Mouse (Mus musculus) hindbrain, embryonic 11.5 days (tissue): ENCODE measurements around the gene Ncoa7. TPM values are rescaled to one million over a fixed set of nuclear protein-coding genes. Genes with fewer than 3 reads are reported as not detected.

ENCODE experiments used
- ATAC-seq: fragments of 200-750 bp; cut with Nextera tagmentation; 2 replicates; pipeline ENCODE4 v1.8.0; 2017; ENCODE audit warnings: mild to moderate bottlenecking, moderate TSS enrichment, moderate library complexity; ENCODE audit not compliant: low FRiP score
- DNase-seq: peaks from one replicate; pipeline ENCODE4 v3.0.0-alpha.2; 2015; ENCODE audit warnings: low spot score
- H3K27ac ChIP-seq: fragments of 300-500 bp; sonication (generic); 2 replicates; pipeline ENCODE4 v1.5.1; 2014; ENCODE audit warnings: mild to moderate bottlenecking, low read depth, low read length
- H3K27me3 ChIP-seq: fragments of 300-500 bp; sonication (generic); 2 replicates; pipeline ENCODE4 v1.6.1; 2014; ENCODE audit warnings: mild to moderate bottlenecking, low read length, moderate library complexity, mixed read lengths; ENCODE audit not compliant: control insufficient read depth, insufficient read depth
- H3K36me3 ChIP-seq: fragments of 300-500 bp; sonication (generic); 2 replicates; pipeline ENCODE4 v1.6.1; 2014; ENCODE audit warnings: mild to moderate bottlenecking, low read length, moderate library complexity, mixed read lengths; ENCODE audit not compliant: control insufficient read depth, insufficient read depth
- H3K4me1 ChIP-seq: fragments of 300-500 bp; sonication (generic); replicated peaks from 2 replicates; pipeline ENCODE4 v1.6.1; 2014; ENCODE audit warnings: low read length, mixed read lengths; ENCODE audit not compliant: control insufficient read depth, insufficient read depth
- H3K4me2 ChIP-seq: fragments of 300-500 bp; sonication (generic); replicated peaks from 2 replicates; pipeline ENCODE4 v1.6.1; 2014; ENCODE audit warnings: mild to moderate bottlenecking, low read depth, low read length
- H3K4me3 ChIP-seq: fragments of 300-500 bp; sonication (generic); 2 replicates; pipeline ENCODE4 v1.5.1; 2014; ENCODE audit warnings: low read depth, low read length
- H3K9ac ChIP-seq: fragments of 300-500 bp; sonication (generic); 2 replicates; pipeline ENCODE4 v1.6.1; 2014; ENCODE audit warnings: low read depth, low read length
- H3K9me3 ChIP-seq: fragments of 300-500 bp; sonication (generic); 2 replicates; pipeline ENCODE4 v1.6.1; 2016; ENCODE audit warnings: low read length; ENCODE audit not compliant: control insufficient read depth
- WGBS: fragments of 180-500 bp; shearing (Covaris S2); extraction: QIAGEN DNeasy Blood & Tissue Kit; methylation state at CpG from one replicate; pipeline ENCODE4 v1.1.7; 2014; 5-methylcytosine and 5-hydroxymethylcytosine counted together
- polyA plus RNA-seq: library from polyadenylated mRNA; unstranded; fragments of >200 nt; fragmentation: Nextera tagmentation; extraction: Ambion mirVana; gene quantifications from 2 replicates; pipeline ENCODE4 v1.2.1, GENCODE M21; 2014

The Ncoa7 gene
- polyA plus RNA-seq, result 9.3 and 9.7 TPM in 2 replicates

- ATAC-seq, result peak; percentile 94
- H3K4me1 ChIP-seq, result no peaks in the 10 kb centered on the region
- WGBS, result under 1% methylated on average over 73 of the region's 89 CpGs
These were observed at the start of gene Ncoa7 for GRCm38 (mm10) chr10:30802681-30803586. TSS of gene Ncoa7 (minus strand) at chr10:30803326.

GRCm38 (mm10) chr10:30845101-30845825 lies 42.1 kb upstream of the Ncoa7 start:
- H3K36me3 ChIP-seq, result no peaks in the 10 kb centered on the region
- no peak overlapping the region for H3K9ac ChIP-seq
- DNase-seq (peak; percentile 18), ATAC-seq (no peak)
- no peaks in the 10 kb centered on the region for H3K9me3 ChIP-seq
- H3K4me2 ChIP-seq, result no peak overlapping the region
- no peak overlapping the region for H3K4me3 ChIP-seq
- no peaks in the 10 kb centered on the region; the same call in 1 of the 2 replicates for H3K4me1 ChIP-seq
- no peak overlapping the region for H3K27ac ChIP-seq
- WGBS, result 13% methylated on average over 13 of the region's 13 CpGs
- H3K27me3 ChIP-seq, result peaks cover 16% of the 10 kb centered on the region

More at GRCm38 (mm10) chr10:30802681-30803586, at the start of gene Ncoa7:
- Histone ChIP-seq H3K36me3 (no peaks in the 10 kb centered on the region), H3K4me2 (peak within 1 kb of the TSS; percentile 58), H3K27ac (peak within 1 kb of the TSS; percentile 94), H3K4me3 (peak within 1 kb of the TSS; percentile 76), H3K27me3 (no peaks in the 10 kb centered on the region), H3K9me3 (no peaks in the 10 kb centered on the region), H3K9ac (peak within 1 kb of the TSS; percentile 87)
- peak; percentile 82 for DNase-seq

GRCm38 (mm10) chr10:30844191-30845010 lies 41.3 kb upstream of the Ncoa7 start:
- ATAC-seq, result peak; percentile 17
- no peak overlapping the region for H3K27ac ChIP-seq
- H3K27me3 ChIP-seq, result peaks cover 16% of the 10 kb centered on the region

GRCm38 (mm10) chr10:30843438-30844190 lies 40.5 kb upstream of the Ncoa7 start:
- Histone ChIP-seq H3K4me2 (peak overlapping the region; percentile 88), H3K4me3 (peak overlapping the region; percentile 61), H3K4me1 (no peaks in the 10 kb centered on the region; the same call in 1 of the 2 replicates), H3K27ac (no peak overlapping the region), H3K9ac (no peak overlapping the region), H3K36me3 (no peaks in the 10 kb centered on the region), H3K9me3 (no peaks in the 10 kb centered on the region), H3K27me3 (peaks cover 16% of the 10 kb centered on the region)
- ATAC-seq, result peak; percentile 36; the same call in 1 of the 2 replicates
- under 1% methylated on average over 21 of the region's 21 CpGs for WGBS
- peak; percentile 45 for DNase-seq

More at GRCm38 (mm10) chr10:30844191-30845010, 41.3 kb upstream of the Ncoa7 start:
- WGBS, result 1% methylated on average over 30 of the region's 30 CpGs
- H3K4me2 ChIP-seq, result peak overlapping the region; percentile 88
- peak; percentile 68 for DNase-seq
- no peaks in the 10 kb centered on the region; the same call in 1 of the 2 replicates for H3K4me1 ChIP-seq
- peak overlapping the region; percentile 61 for H3K4me3 ChIP-seq
- no peak overlapping the region for H3K9ac ChIP-seq
- H3K36me3 ChIP-seq, result no peaks in the 10 kb centered on the region
- H3K9me3 ChIP-seq, result no peaks in the 10 kb centered on the region

GRCm38 (mm10) chr10:30842643-30843437 lies 39.7 kb upstream of the Ncoa7 start, which contains the start of gene Hey2:
TSS of gene Hey2 (minus strand) at chr10:30842801.
- 0 out of 2 replicates have a peak within 1 kb of the TSS, but pooled peaks have one; percentile 7 for H3K27ac ChIP-seq
- peaks cover 16% of the 10 kb centered on the region for H3K27me3 ChIP-seq
- DNase-seq, result peak; percentile 99
- H3K9me3 ChIP-seq, result no peaks in the 10 kb centered on the region
- H3K4me1 ChIP-seq, result no peaks in the 10 kb centered on the region; the same call in 1 of the 2 replicates
- peak within 1 kb of the TSS; percentile 61 for H3K4me3 ChIP-seq
- H3K36me3 ChIP-seq, result no peaks in the 10 kb centered on the region
- H3K4me2 ChIP-seq, result peak within 1 kb of the TSS; percentile 88
- H3K9ac ChIP-seq, result peak within 1 kb of the TSS; percentile 52; the same call in 1 of the 2 replicates
- WGBS, result under 1% methylated on average over 66 of the region's 70 CpGs
- peak; percentile 99 for ATAC-seq

GRCm38 (mm10) chr10:30842228-30842627 lies 39.1 kb upstream of the Ncoa7 start:
- WGBS, result under 1% methylated on average over 29 of the region's 29 CpGs
- peak overlapping the region; percentile 61 for H3K4me3 ChIP-seq
- H3K9me3 ChIP-seq, result no peaks in the 10 kb centered on the region
- DNase-seq (no peak), ATAC-seq (peak; percentile 66)
- H3K27ac ChIP-seq, result 0 out of 2 replicates have a peak overlapping the region, but pooled peaks have one; percentile 7
- H3K4me1 ChIP-seq, result no peaks in the 10 kb centered on the region; the same call in 1 of the 2 replicates
- H3K4me2 ChIP-seq, result peak overlapping the region; percentile 88
- no peaks in the 10 kb centered on the region for H3K36me3 ChIP-seq
- H3K9ac ChIP-seq, result peak overlapping the region; percentile 52; the same call in 1 of the 2 replicates
- H3K27me3 ChIP-seq, result peaks cover 16% of the 10 kb centered on the region

- DNase-seq, result no peak
- Histone ChIP-seq H3K9me3 (no peaks in the 10 kb centered on the region), H3K36me3 (no peaks in the 10 kb centered on the region), H3K9ac (no peak overlapping the region), H3K4me2 (no peak overlapping the region), H3K4me1 (no peaks in the 10 kb centered on the region; the same call in 1 of the 2 replicates), H3K27ac (no peak overlapping the region), H3K4me3 (no peak overlapping the region), H3K27me3 (peaks cover 7% of the 10 kb centered on the region)
- ATAC-seq, result no peak
- WGBS, result 74% methylated on average over 5 of the region's 5 CpGs
These were observed 37.7 kb upstream of the Ncoa7 start for GRCm38 (mm10) chr10:30840824-30841223.
